Mouse (Mus musculus) midbrain, postnatal 0 days (tissue): Measurements from ENCODE around the gene Rhoh. TPM values are rescaled to one million over a fixed set of nuclear protein-coding genes. Genes with fewer than 3 reads are reported as not detected.

Source experiments
- ATAC-seq: fragments of 200-750 bp; cut with Nextera tagmentation; 2 replicates; pipeline ENCODE4 v1.8.0; 2017; ENCODE audit warnings: moderate number of reproducible peaks, mild to moderate bottlenecking, moderate TSS enrichment, moderate library complexity; ENCODE audit not compliant: low FRiP score
- DNase-seq: peaks from one replicate; pipeline ENCODE4 v3.0.0-alpha.2; 2015; ENCODE audit warnings: low spot score
- H3K27ac ChIP-seq: fragments of 300-500 bp; sonication (generic); 2 replicates; pipeline ENCODE4 v1.5.1; 2014; ENCODE audit warnings: low read depth, mild to moderate bottlenecking, low read length, mixed read lengths
- H3K27me3 ChIP-seq: fragments of 300-500 bp; sonication (generic); 2 replicates; pipeline ENCODE4 v1.6.1; 2014; ENCODE audit warnings: low read length, control low read depth, mixed read lengths; ENCODE audit not compliant: insufficient read depth
- H3K36me3 ChIP-seq: fragments of 300-500 bp; sonication (generic); 2 replicates; pipeline ENCODE4 v1.6.1; 2014; ENCODE audit warnings: low read length, control low read depth, mixed read lengths; ENCODE audit not compliant: insufficient read depth
- H3K4me1 ChIP-seq: fragments of 300-500 bp; sonication (generic); 2 replicates; pipeline ENCODE4 v1.6.1; 2014; ENCODE audit warnings: mild to moderate bottlenecking, control low read depth, antibody characterized with exemption, low read length, mixed read lengths; ENCODE audit not compliant: insufficient read depth
- H3K4me2 ChIP-seq: fragments of 300-500 bp; sonication (generic); 2 replicates; pipeline ENCODE4 v1.6.1; 2014; ENCODE audit warnings: low read depth, mild to moderate bottlenecking, low read length, mixed read lengths; ENCODE audit not compliant: poor library complexity, severe bottlenecking
- H3K4me3 ChIP-seq: fragments of 300-500 bp; sonication (generic); 2 replicates; pipeline ENCODE4 v1.5.1; 2014; ENCODE audit warnings: low read depth, mild to moderate bottlenecking, low read length, moderate library complexity
- H3K9ac ChIP-seq: fragments of 300-500 bp; sonication (generic); replicated peaks from 2 replicates; pipeline ENCODE4 v1.6.1; 2014; ENCODE audit warnings: mild to moderate bottlenecking, low read length, moderate library complexity, mixed read lengths; ENCODE audit not compliant: poor library complexity, severe bottlenecking
- H3K9me3 ChIP-seq: fragments of 300-500 bp; sonication (generic); 2 replicates; pipeline ENCODE4 v1.6.1; 2016; ENCODE audit warnings: low read length, control low read depth
- CTCF ChIP-seq: IDR thresholded peaks from 2 replicates; pipeline ENCODE4 v1.5.1; 2016; ENCODE audit warnings: antibody characterized with exemption, mild to moderate bottlenecking
- WGBS: fragments of 180-500 bp; shearing (Covaris S2); extraction: QIAGEN DNeasy Blood & Tissue Kit; methylation state at CpG from one replicate; pipeline ENCODE4 v1.1.7; 2014; 5-methylcytosine and 5-hydroxymethylcytosine counted together
- polyA plus RNA-seq: library from polyadenylated mRNA; unstranded; fragments of >200 nt; fragmentation: Nextera tagmentation; extraction: Ambion mirVana; gene quantifications from 2 replicates; pipeline ENCODE4 v1.2.1, GENCODE M21; 2015
- total RNA-seq: library from RNA; depleted of rRNA; stranded (reverse); fragments of >200 nt; gene quantifications from 2 replicates; pipeline ENCODE4 v1.2.3, GENCODE M21; 2014

Rhoh gene
- total and polyA plus RNA-seq, 2 experiments from 2014 or later, result 0.33 to 0.51 TPM

DNA sequence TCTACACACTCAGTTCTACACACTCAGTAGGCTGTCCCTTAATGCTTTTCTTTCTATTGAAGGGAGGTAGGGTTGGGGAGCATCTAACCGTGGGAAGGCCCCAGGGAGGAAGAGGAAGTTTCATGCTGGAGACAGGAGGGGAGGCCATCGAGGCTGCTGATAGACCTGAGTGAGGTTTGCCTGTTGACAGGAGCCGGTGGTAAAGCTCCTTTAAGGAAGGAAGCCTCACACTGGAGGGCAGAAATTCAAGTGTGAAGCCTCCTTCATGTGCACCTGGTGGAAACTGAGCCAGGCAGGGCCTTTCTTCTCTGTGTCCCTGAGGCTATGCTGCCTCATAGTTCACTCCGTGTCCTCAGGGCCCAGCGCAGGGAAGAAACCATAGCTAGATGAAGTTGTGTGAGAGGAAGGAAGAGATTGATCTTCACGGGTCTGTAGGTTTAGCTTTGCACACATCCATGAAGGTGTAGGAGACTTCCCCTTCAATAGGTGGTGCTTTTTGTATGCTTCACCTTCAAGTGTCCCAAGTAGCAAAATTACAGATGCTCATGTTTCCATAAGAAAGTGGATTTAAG, 34.2 kb downstream of the Rhoh start:
- ATAC-seq (no peak), DNase-seq (no peak)
- Histone ChIP-seq H3K9me3 (no peaks in the 10 kb centered on the region), H3K27ac (no peak overlapping the region), H3K4me3 (no peak overlapping the region), H3K36me3 (no peaks in the 10 kb centered on the region), H3K27me3 (no peaks in the 10 kb centered on the region), H3K4me2 (no peak overlapping the region), H3K4me1 (no peaks in the 10 kb centered on the region), H3K9ac (no peak overlapping the region)
- WGBS, result 73% methylated on average over 6 of the region's 6 CpGs
- no peak for TF ChIP-seq CTCF

DNA sequence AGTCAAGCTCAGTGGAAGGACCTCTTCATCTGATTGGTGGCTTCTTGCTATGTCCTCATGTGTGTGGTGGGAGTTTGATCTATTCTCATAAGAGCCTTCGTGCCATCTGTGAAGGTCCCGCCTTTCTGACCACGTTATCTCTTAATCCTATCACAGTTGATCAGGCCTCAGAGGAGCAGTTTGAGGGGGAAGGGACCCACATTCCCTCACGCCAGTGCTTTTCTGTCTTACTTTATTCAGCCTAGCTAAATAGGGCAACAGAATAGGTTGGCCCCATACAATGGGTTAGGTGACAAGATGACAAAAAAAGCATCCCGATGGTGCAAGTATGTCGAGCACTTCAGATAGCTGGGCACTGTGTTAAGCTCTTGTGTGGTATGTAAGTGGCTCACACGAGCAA, 34.8 kb downstream of the Rhoh start:
- no peak overlapping the region for H3K27ac ChIP-seq
- H3K4me3 ChIP-seq, result no peak overlapping the region
- H3K9ac ChIP-seq, result no peak overlapping the region
- no peaks in the 10 kb centered on the region for H3K4me1 ChIP-seq
- H3K4me2 ChIP-seq, result no peak overlapping the region
- TF ChIP-seq CTCF, result no peak
- ATAC-seq (no peak), DNase-seq (no peak)
- WGBS, result 62% methylated on average over 7 of the region's 7 CpGs
- no peaks in the 10 kb centered on the region for H3K36me3 ChIP-seq
- H3K9me3 ChIP-seq, result no peaks in the 10 kb centered on the region
- H3K27me3 ChIP-seq, result no peaks in the 10 kb centered on the region

DNA sequence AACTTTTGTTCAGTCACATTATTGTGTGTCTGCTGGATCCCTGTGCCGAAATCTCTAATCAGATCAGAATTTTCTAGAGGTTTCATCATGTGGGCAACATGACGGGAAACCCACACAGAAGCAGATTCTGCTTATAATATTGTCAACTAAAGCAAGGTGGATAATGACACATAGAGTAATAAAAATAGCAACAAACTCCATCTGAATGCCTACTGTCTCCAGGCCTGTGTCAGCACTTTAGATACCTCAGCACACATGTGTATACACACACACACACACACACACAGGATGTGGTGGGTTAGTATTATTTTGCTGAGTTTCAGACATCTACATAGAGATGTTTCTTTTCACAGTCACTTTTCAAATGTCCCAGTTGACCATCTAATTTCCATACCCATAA, 36.7 kb downstream of the Rhoh start:
- no peaks in the 10 kb centered on the region for H3K36me3 ChIP-seq
- no peak overlapping the region for H3K4me3 ChIP-seq
- no peak for TF ChIP-seq CTCF
- 93% methylated on average over 2 of the region's 2 CpGs for WGBS
- ATAC-seq, result no peak
- H3K4me2 ChIP-seq, result no peak overlapping the region
- H3K9ac ChIP-seq, result no peak overlapping the region
- H3K4me1 ChIP-seq, result no peaks in the 10 kb centered on the region
- no peak overlapping the region for H3K27ac ChIP-seq
- DNase-seq, result no peak
- no peaks in the 10 kb centered on the region for H3K27me3 ChIP-seq
- H3K9me3 ChIP-seq, result no peaks in the 10 kb centered on the region

DNA sequence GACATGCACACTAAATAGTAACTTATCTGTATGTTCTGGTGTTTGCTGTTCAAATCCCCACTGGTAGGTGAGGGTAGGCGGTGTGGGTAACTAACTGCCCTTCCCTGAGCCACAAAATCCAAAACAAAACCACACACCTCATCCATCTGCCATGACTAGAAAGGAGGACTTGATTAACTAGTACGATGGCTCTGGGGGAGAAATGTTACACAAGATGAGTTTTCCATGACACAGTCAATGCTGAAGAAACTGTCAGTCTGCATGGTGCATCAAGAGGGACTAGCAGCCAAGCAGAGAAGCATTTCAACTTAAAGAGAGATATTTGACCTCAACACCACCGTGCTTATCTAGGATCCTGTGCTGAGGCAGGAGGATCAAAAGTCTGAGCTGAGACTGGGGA, 37.7 kb downstream of the Rhoh start:
- WGBS, result 78% methylated on average over 3 of the region's 3 CpGs
- H3K4me1 ChIP-seq, result no peaks in the 10 kb centered on the region

DNA sequence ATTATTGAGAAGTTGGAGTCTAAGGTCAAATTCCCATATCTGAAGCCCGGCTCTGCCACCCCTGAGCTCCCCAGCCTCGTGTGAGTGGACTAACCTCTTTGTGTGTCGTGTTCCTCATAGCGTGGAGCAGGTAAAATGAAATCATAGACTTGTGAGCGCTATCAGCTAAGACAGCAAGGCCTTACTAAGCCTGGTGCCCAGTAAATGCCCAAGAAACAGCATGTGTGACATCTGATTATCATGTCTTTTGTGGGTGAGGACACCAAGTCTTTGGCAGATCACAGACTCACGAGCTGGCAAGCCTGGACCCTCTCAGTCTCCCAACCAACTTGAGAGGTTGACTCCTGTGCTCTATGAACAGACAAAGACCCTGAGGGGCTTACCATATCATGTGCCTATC, 39.1 kb downstream of the Rhoh start:
- WGBS, result 88% methylated on average over 6 of the region's 6 CpGs
- Histone ChIP-seq H3K9me3 (peaks cover 5% of the 10 kb centered on the region; the same call in 1 of the 2 replicates), H3K27ac (no peak overlapping the region), H3K27me3 (no peaks in the 10 kb centered on the region), H3K9ac (no peak overlapping the region), H3K4me1 (no peaks in the 10 kb centered on the region), H3K4me3 (no peak overlapping the region), H3K4me2 (no peak overlapping the region), H3K36me3 (no peaks in the 10 kb centered on the region)
- TF ChIP-seq CTCF, result no peak
- ATAC-seq (no peak), DNase-seq (no peak)

More for the DNA sequence above, 37.7 kb downstream of the Rhoh start:
- peaks cover 5% of the 10 kb centered on the region; the same call in 1 of the 2 replicates for H3K9me3 ChIP-seq
- H3K4me2 ChIP-seq, result no peak overlapping the region
- DNase-seq (no peak), ATAC-seq (no peak)
- no peak overlapping the region for H3K4me3 ChIP-seq
- H3K27ac ChIP-seq, result no peak overlapping the region
- no peaks in the 10 kb centered on the region for H3K27me3 ChIP-seq
- TF ChIP-seq CTCF, result no peak
- H3K36me3 ChIP-seq, result no peaks in the 10 kb centered on the region
- H3K9ac ChIP-seq, result no peak overlapping the region

DNA sequence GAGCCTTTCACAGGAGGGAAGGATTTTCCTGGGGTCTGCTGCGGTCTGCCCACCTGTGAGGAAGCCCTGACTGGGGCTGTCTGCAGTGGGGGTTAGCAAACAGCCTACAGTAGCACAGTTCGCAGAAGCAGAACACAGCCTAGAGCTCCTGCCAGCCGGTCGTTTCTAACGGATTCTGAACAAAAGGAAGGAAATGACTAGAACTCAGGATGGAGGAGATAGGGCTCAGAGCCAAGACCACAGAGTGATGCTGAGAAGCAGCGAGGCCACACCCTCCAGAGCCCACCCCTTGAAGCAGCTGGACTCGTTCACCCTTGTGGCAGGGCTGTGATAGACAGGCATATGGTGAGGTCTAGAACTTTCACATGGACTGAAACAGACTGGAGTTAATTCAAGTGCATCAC, 39.9 kb downstream of the Rhoh start:
- ATAC-seq (no peak), DNase-seq (peak; percentile 47)
- H3K27me3 ChIP-seq, result no peaks in the 10 kb centered on the region
- no peak overlapping the region for H3K4me3 ChIP-seq
- no peak overlapping the region for H3K4me2 ChIP-seq
- no peak for TF ChIP-seq CTCF
- H3K9me3 ChIP-seq, result peaks cover 5% of the 10 kb centered on the region; the same call in 1 of the 2 replicates
- H3K9ac ChIP-seq, result no peak overlapping the region
- 41% methylated on average over 7 of the region's 7 CpGs for WGBS
- no peaks in the 10 kb centered on the region for H3K4me1 ChIP-seq
- H3K27ac ChIP-seq, result no peak overlapping the region
- no peaks in the 10 kb centered on the region for H3K36me3 ChIP-seq
